Mouse (Mus musculus) hematopoietic multipotent progenitor cell, adult 10-12 weeks (in vitro differentiated cells): ENCODE data around the gene Baiap2l2. TPM values are rescaled to one million over a fixed set of nuclear protein-coding genes. Genes with fewer than 3 reads are reported as not detected.

Experiments
- polyA plus RNA-seq: library from polyadenylated mRNA; stranded (reverse); fragments of >175 nt; gene quantifications from 2 replicates; pipeline ENCODE4 v1.2.3, GENCODE M21; 2012; ENCODE audit warnings: low replicate concordance

The Baiap2l2 gene
- 0.15 and 0.98 TPM in 2 replicates for polyA plus RNA-seq

GRCm38 (mm10) chr15:79285399-79285798, at the start of gene Baiap2l2:
Gene Baiap2l2 (minus strand): TSS chr15:79285537.

GRCm38 (mm10) chr15:79328058-79328938, 43.0 kb upstream of the Baiap2l2 start, which contains the start of gene Pla2g6:
Gene Pla2g6 (minus strand): TSS chr15:79328390.

GRCm38 (mm10) chr15:79254661-79255060, 30.7 kb downstream of the Baiap2l2 start, which contains the start of gene Slc16a8:
Gene Slc16a8 (minus strand): TSS chr15:79254761.

GRCm38 (mm10) chr15:79229058-79229821, 56.1 kb downstream of the Baiap2l2 start, which contains the start of the genes Pick1 and Gm49486:
Gene Pick1 (plus strand): TSS chr15:79229173.
Gene Gm49486 (plus strand): TSS chr15:79229391.

Other genes with a start within 250 kb of the Baiap2l2 start
- 0.31 and 1.8 TPM in 2 replicates for gene Galr3, start 243.7 kb downstream of the Baiap2l2 start, polyA plus RNA-seq
- 26.8 and 56.0 TPM in 2 replicates for gene Ankrd54, start 222.6 kb downstream of the Baiap2l2 start, polyA plus RNA-seq
- 8.5 and 20.0 TPM in 2 replicates for gene Eif3l, start 210.4 kb downstream of the Baiap2l2 start, polyA plus RNA-seq
- gene Micall1, start 176.6 kb downstream of the Baiap2l2 start, polyA plus RNA-seq: 58.3 and 190 TPM in 2 replicates
- 43.4 and 99.7 TPM in 2 replicates for gene Polr2f, start 144.5 kb downstream of the Baiap2l2 start, polyA plus RNA-seq
- not detected in 2 replicates for gene 1700088E04Rik, start 144.3 kb downstream of the Baiap2l2 start, polyA plus RNA-seq
- gene Sox10, start 120.3 kb downstream of the Baiap2l2 start, polyA plus RNA-seq: 0.09 TPM in 1 of 2 replicates, not detected in the other
- gene Pick1, start 56.4 kb downstream of the Baiap2l2 start, polyA plus RNA-seq: 17.2 and 41.5 TPM in 2 replicates
- not detected in 2 replicates for gene Gm49486, start 56.1 kb downstream of the Baiap2l2 start, polyA plus RNA-seq
- gene Slc16a8, start 30.8 kb downstream of the Baiap2l2 start, polyA plus RNA-seq: not detected in 2 replicates
- 21.1 and 30.1 TPM in 2 replicates for gene Pla2g6, start 42.9 kb upstream of the Baiap2l2 start, polyA plus RNA-seq
- gene Maff, start 61.1 kb upstream of the Baiap2l2 start, polyA plus RNA-seq: 0.83 and 3.1 TPM in 2 replicates
- gene Tmem184b, start 118.0 kb upstream of the Baiap2l2 start, polyA plus RNA-seq: 128 and 258 TPM in 2 replicates
- 35.8 and 87.8 TPM in 2 replicates for gene Csnk1e, start 170.0 kb upstream of the Baiap2l2 start, polyA plus RNA-seq
- gene Kcnj4, start 219.7 kb upstream of the Baiap2l2 start, polyA plus RNA-seq: not detected in 2 replicates
- 0.08 TPM in 1 of 2 replicates, not detected in the other for gene Kdelr3, start 230.9 kb upstream of the Baiap2l2 start, polyA plus RNA-seq